Mouse (Mus musculus) heart, postnatal 0 days (tissue): ENCODE data around the gene Smox.

Source experiments
- CTCF ChIP-seq: IDR thresholded peaks from 2 replicates; pipeline ENCODE4 v1.5.1; 2016; ENCODE audit warnings: antibody characterized with exemption, control low read depth, low read depth
- EP300 ChIP-seq: IDR thresholded peaks from 2 replicates; pipeline ENCODE4 v1.6.1; 2016; ENCODE audit warnings: antibody characterized with exemption, low read depth

DNA sequence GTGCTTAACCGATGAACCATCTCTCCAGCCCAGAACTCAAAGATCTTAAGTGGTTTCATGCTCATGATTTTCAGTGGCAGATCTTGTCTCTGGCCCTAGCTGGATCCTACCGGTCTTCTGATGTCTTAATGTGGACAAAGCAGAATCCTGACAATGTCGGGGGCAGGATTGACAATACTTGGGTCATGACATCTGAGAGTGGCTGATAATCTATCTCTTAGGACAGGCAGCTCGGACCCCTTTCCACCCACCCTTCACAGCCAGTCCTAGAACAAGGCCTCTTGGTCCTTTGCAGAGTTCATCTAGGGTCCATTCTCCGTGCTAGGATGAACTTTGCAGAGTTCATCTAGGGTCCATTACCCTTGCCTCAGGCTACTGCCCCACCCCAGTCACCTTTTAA, 2.1 kb downstream of the Smox start:
- TF ChIP-seq CTCF = no peak
- TF ChIP-seq EP300 = no peak
